Mouse (Mus musculus): ENCODE measurements around the gene Mkrn1.

GRCm38 (mm10) chr6:39430722-39431121, 10.5 kb upstream of the Mkrn1 start:
- TF ChIP-seq EP300 (IDR thresholded peaks at IDR 0.05; ENCODE audit: low read depth): peak; percentile 30; the same call in 1 of the 2 replicates
- no peak for TF ChIP-seq CTCF (IDR thresholded peaks at IDR 0.05; ENCODE audit: low read depth)
